Mouse (Mus musculus): ENCODE measurements around the gene Gm48551. TPM values are rescaled to one million over a fixed set of nuclear protein-coding genes. Genes with fewer than 3 reads are reported as not detected.

The Gm48551 gene
- under 1 TPM; 0.53 to 0.70 TPM for total RNA-seq (2023)

GRCm38 (mm10) chr10:81383802-81384604 lies at the start of gene Gm48551, which contains the start of gene Dohh:
Gm48551 (plus strand) TSS chr10:81384466.
Dohh (plus strand) TSS chr10:81384428.

GRCm38 (mm10) chr10:81342686-81343505 lies 41.4 kb upstream of the Gm48551 start, which contains the start of gene Gipc3:
Gipc3 (minus strand) TSS chr10:81343266.

GRCm38 (mm10) chr10:81350351-81351063 lies 33.8 kb upstream of the Gm48551 start, which contains the start of gene Hmg20b:
Hmg20b (minus strand) TSS chr10:81350480.

GRCm38 (mm10) chr10:81356991-81357844 lies 27.0 kb upstream of the Gm48551 start, which contains the start of gene Mfsd12:
Mfsd12 (plus strand) TSS chr10:81357491.

GRCm38 (mm10) chr10:81365672-81366476 lies 18.4 kb upstream of the Gm48551 start, which contains the start of gene 4930404N11Rik:
4930404N11Rik (minus strand) TSS chr10:81365816.

GRCm38 (mm10) chr10:81377793-81378552 lies 6.3 kb upstream of the Gm48551 start, which contains the start of gene Fzr1:
Fzr1 (minus strand) TSS chr10:81378516.

GRCm38 (mm10) chr10:81388505-81389055 lies 4.3 kb downstream of the Gm48551 start, which contains the start of gene Gm48552:
Gm48552 (plus strand) TSS chr10:81389005.

GRCm38 (mm10) chr10:81392781-81393185 lies 8.5 kb downstream of the Gm48551 start, which contains the start of gene Smim24:
Smim24 (plus strand) TSS chr10:81393051.

Other genes with a start within 250 kb of the Gm48551 start
- 10 to 100 TPM; 62.4 to 68.5 TPM for gene Zbtb7a, start 249.2 kb upstream of the Gm48551 start, total RNA-seq (2023)
- 10 to 100 TPM; 27.3 to 29.5 TPM for gene Pias4, start 216.5 kb upstream of the Gm48551 start, total RNA-seq (2023)
- 100 to 1,000 TPM; 824 to 844 TPM for gene Eef2, start 207.8 kb upstream of the Gm48551 start, total RNA-seq (2023)
- gene Dapk3, start 201.5 kb upstream of the Gm48551 start, total RNA-seq (2023): 10 to 100 TPM; 26.8 to 31.2 TPM
- gene 4930442H23Rik, start 200.6 kb upstream of the Gm48551 start, total RNA-seq (2023): not detected
- not detected for gene Nmrk2, start 182.4 kb upstream of the Gm48551 start, total RNA-seq (2023)
- not detected for gene Atcay, start 153.6 kb upstream of the Gm48551 start, total RNA-seq (2023)
- 1 to 10 TPM in 1 of 2 experiments, under 1 TPM in 1; 0.44 to 1.5 TPM for gene Zfr2, start 151.3 kb upstream of the Gm48551 start, total RNA-seq (2023)
- 1 to 10 TPM; 7.1 to 10.0 TPM for gene Matk, start 131.5 kb upstream of the Gm48551 start, total RNA-seq (2023)
- 10 to 100 TPM; 36.4 to 40.7 TPM for gene Mrpl54, start 117.5 kb upstream of the Gm48551 start, total RNA-seq (2023)
- 10 to 100 TPM; 28.2 to 28.6 TPM for gene Apba3, start 117.5 kb upstream of the Gm48551 start, total RNA-seq (2023)
- 1 to 10 TPM; 5.6 to 5.8 TPM for gene Tjp3, start 92.9 kb upstream of the Gm48551 start, total RNA-seq (2023)
- gene Pip5k1c, start 91.5 kb upstream of the Gm48551 start, total RNA-seq (2023): 10 to 100 TPM; 84.7 to 91.8 TPM
- 10 to 100 TPM; 27.9 to 30.2 TPM for gene Cactin, start 63.4 kb upstream of the Gm48551 start, total RNA-seq (2023)
- gene Tbxa2r, start 55.7 kb upstream of the Gm48551 start, total RNA-seq (2023): under 1 TPM in 1 of 2 experiments, not detected in 1; 0.64 TPM
- gene Gipc3, start 41.2 kb upstream of the Gm48551 start, total RNA-seq (2023): not detected
- 10 to 100 TPM; 38.3 to 46.6 TPM for gene Hmg20b, start 34.0 kb upstream of the Gm48551 start, total RNA-seq (2023)
- 10 to 100 TPM; 19.2 to 20.1 TPM for gene Mfsd12, start 27.0 kb upstream of the Gm48551 start, total RNA-seq (2023)
- 1 to 10 TPM; 3.8 to 4.8 TPM for gene 4930404N11Rik, start 18.6 kb upstream of the Gm48551 start, total RNA-seq (2023)
- gene Fzr1, start 6.0 kb upstream of the Gm48551 start, total RNA-seq (2023): 10 to 100 TPM; 51.4 to 52.7 TPM
- 10 to 100 TPM; 17.9 to 20.0 TPM for gene Dohh, start within 50 bp of the Gm48551 start, total RNA-seq (2023)
- 1 to 10 TPM; 1.1 to 1.3 TPM for gene Gm48552, start 4.5 kb downstream of the Gm48551 start, total RNA-seq (2023)
- 10 to 100 TPM in 1 of 2 experiments, 1 to 10 TPM in 1; 7.1 to 10.6 TPM for gene Smim24, start 8.6 kb downstream of the Gm48551 start, total RNA-seq (2023)
- gene Nfic, start 71.2 kb downstream of the Gm48551 start, total RNA-seq (2023): 10 to 100 TPM; 64.6 to 69.7 TPM
- not detected for gene Celf5, start 98.2 kb downstream of the Gm48551 start, total RNA-seq (2023)
- gene Ncln, start 111.9 kb downstream of the Gm48551 start, total RNA-seq (2023): 100 to 1,000 TPM; 130 to 141 TPM
- gene S1pr4, start 115.7 kb downstream of the Gm48551 start, total RNA-seq (2023): 10 to 100 TPM; 66.7 to 79.7 TPM
- gene Gna15, start 139.8 kb downstream of the Gm48551 start, total RNA-seq (2023): 10 to 100 TPM; 32.1 to 33.5 TPM
- gene Gna11, start 160.7 kb downstream of the Gm48551 start, total RNA-seq (2023): 10 to 100 TPM; 10.4 to 15.4 TPM
- 100 to 1,000 TPM; 321 to 355 TPM for gene Aes, start 175.0 kb downstream of the Gm48551 start, total RNA-seq (2023)
- gene Tle2, start 190.1 kb downstream of the Gm48551 start, total RNA-seq (2023): 1 to 10 TPM; 1.4 to 1.5 TPM
- 1 to 10 TPM; 3.9 to 4.4 TPM for gene Tle6, start 216.6 kb downstream of the Gm48551 start, total RNA-seq (2023)
- gene BC025920, start 221.8 kb downstream of the Gm48551 start, total RNA-seq (2023): 1 to 10 TPM; 1.3 to 1.6 TPM
- 10 to 100 TPM; 12.8 to 13.5 TPM for gene Sirt6, start 243.3 kb downstream of the Gm48551 start, total RNA-seq (2023)
- gene Ankrd24, start 244.1 kb downstream of the Gm48551 start, total RNA-seq (2023): 1 to 10 TPM; 2.0 to 2.9 TPM

All from neutrophil, adult 83 days (primary cell).